In the genomic region with DNA sequence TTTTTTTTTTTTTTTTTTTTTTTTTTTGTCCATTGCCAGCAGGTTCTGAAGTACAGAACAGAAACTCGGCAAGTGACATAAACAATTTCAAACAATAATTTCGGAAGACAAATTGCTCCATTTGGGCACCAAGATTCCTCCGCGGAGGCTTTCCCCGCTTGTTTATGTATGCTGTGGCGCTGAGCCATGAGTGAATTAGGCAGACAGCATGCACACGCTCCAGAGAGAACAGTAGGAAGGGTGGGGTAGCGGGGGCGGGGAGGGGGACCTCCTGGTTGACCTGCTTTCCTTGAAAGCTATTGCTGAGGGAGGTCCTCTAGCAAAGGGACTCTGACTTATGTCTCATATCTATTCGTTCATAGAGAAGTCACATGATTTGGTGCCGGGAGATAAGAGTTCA, we compare ENCODE assay signal across 15 mouse cellular contexts. TPM values are rescaled to one million over a fixed set of nuclear protein-coding genes. Genes with fewer than 3 reads are reported as not detected.
DNase-seq lines count a peak whose midpoint lies in the region; ATAC-seq and TF ChIP-seq lines count a peak whose summit lies in the region.
"Had no signal": no experiment of that assay in that cellular context is flagged by ENCODE, and none has a peak within 500 bp of the region (broad histone marks: within the 10 kb centered on the region; RNA-seq: fewer than 3 reads in every experiment).

No protein-coding gene starts in this region.

- DNase-seq in cerebellum, postnatal 25 days, result peak; percentile 30 to 52
- no peak for DNase-seq in cerebellum, adult 11-12 months
- DNase-seq in heart, adult 18-20 months, result no peak
- peak; percentile 28 for DNase-seq in lung, postnatal 0 days (ENCODE audit: low spot score)
- DNase-seq in lung, adult 2 months, result no peak
- DNase-seq in stomach, postnatal 0 days (ENCODE audit: low spot score), result peak; percentile 28
- DNase-seq in neural tube, embryonic 10.5 days (ENCODE audit: extremely low spot score, low spot score), result no peak
- DNase-seq: cerebellum, adult 11 months; right cerebral cortex, postnatal 4 days; thymus, adult 2 months had no signal

- no peak for TF ChIP-seq CTCF in lung, postnatal 0 days (IDR thresholded peaks at IDR 0.05)
- no peak for TF ChIP-seq CTCF in lung, adult 2 months (IDR thresholded peaks at IDR 0.05; ENCODE audit: insufficient read depth, low read length)
- no peak for TF ChIP-seq CTCF in stomach, postnatal 0 days (IDR thresholded peaks at IDR 0.05; ENCODE audit: low read depth)

- H3K4me3 ChIP-seq in heart, embryonic 15.5 days, result no peak overlapping the region
- no peak overlapping the region for H3K4me3 ChIP-seq in lung, postnatal 0 days (ENCODE audit: low read depth, low read length)
- no peak overlapping the region for H3K4me3 ChIP-seq in lung, adult 2 months (replicated peaks; ENCODE audit: extremely low read depth, low read depth, low read length)
- no peak overlapping the region for H3K4me3 ChIP-seq in stomach, postnatal 0 days (ENCODE audit: low read depth, low read length)
- H3K4me3 ChIP-seq: midbrain, embryonic 15.5 days had no signal

- no peak for TF ChIP-seq EP300 in lung, postnatal 0 days (IDR thresholded peaks at IDR 0.05)
- TF ChIP-seq EP300 in stomach, postnatal 0 days (optimal IDR thresholded peaks at IDR 0.05), result no peak

- H3K9ac ChIP-seq in heart, embryonic 15.5 days, result no peak overlapping the region
- no peak overlapping the region for H3K9ac ChIP-seq in lung, postnatal 0 days (replicated peaks; ENCODE audit: low read depth)
- H3K9ac ChIP-seq in stomach, postnatal 0 days (ENCODE audit: low read length), result no peak overlapping the region
- H3K9ac ChIP-seq: midbrain, embryonic 15.5 days had no signal

- no peak for TF ChIP-seq POLR2A in lung, adult 2 months (IDR thresholded peaks at IDR 0.05; ENCODE audit: borderline replicate concordance, extremely low read depth, low read depth, low read length)

- H3K4me1 ChIP-seq in heart, embryonic 15.5 days (replicated peaks), result peaks cover 53% of the 10 kb centered on the region
- no peaks in the 10 kb centered on the region for H3K4me1 ChIP-seq in lung, postnatal 0 days (ENCODE audit: insufficient read depth, low read depth, low read length)
- no peaks in the 10 kb centered on the region for H3K4me1 ChIP-seq in lung, adult 2 months (ENCODE audit: control insufficient read depth, insufficient read depth, low read length)
- no peaks in the 10 kb centered on the region for H3K4me1 ChIP-seq in stomach, postnatal 0 days (replicated peaks; ENCODE audit: control insufficient read depth, insufficient read depth)
- H3K4me1 ChIP-seq: midbrain, embryonic 15.5 days had no signal

- H3K4me2 ChIP-seq in heart, embryonic 15.5 days, result peak overlapping the region; percentile 20
- H3K4me2 ChIP-seq in lung, postnatal 0 days (replicated peaks; ENCODE audit: low read depth, low read length), result 0 out of 2 replicates have a peak overlapping the region, but pooled peaks have one; percentile 25
- 0 out of 2 replicates have a peak overlapping the region, but pooled peaks have one; percentile 1 for H3K4me2 ChIP-seq in stomach, postnatal 0 days (replicated peaks; ENCODE audit: low read depth)
- H3K4me2 ChIP-seq: liver, embryonic 11.5 days; midbrain, embryonic 15.5 days had no signal

- peak overlapping the region; percentile 50 for H3K27ac ChIP-seq in heart, embryonic 15.5 days
- no peak overlapping the region for H3K27ac ChIP-seq in lung, postnatal 0 days (ENCODE audit: low read length)
- H3K27ac ChIP-seq in stomach, postnatal 0 days (replicated peaks), result peak overlapping the region; percentile 80; the same call in 1 of the 2 replicates
- H3K27ac ChIP-seq: midbrain, embryonic 15.5 days had no signal

- H3K9me3 ChIP-seq in heart, embryonic 15.5 days (replicated peaks), result no peaks in the 10 kb centered on the region
- no peaks in the 10 kb centered on the region for H3K9me3 ChIP-seq in lung, postnatal 0 days (ENCODE audit: low read length)
- no peaks in the 10 kb centered on the region for H3K9me3 ChIP-seq in stomach, postnatal 0 days (ENCODE audit: control insufficient read depth, low read length)
- H3K9me3 ChIP-seq: midbrain, embryonic 15.5 days had no signal

- H3K27me3 ChIP-seq in heart, embryonic 15.5 days, result no peaks in the 10 kb centered on the region
- no peaks in the 10 kb centered on the region for H3K27me3 ChIP-seq in lung, postnatal 0 days (replicated peaks; ENCODE audit: insufficient read depth, low read length)
- no peaks in the 10 kb centered on the region for H3K27me3 ChIP-seq in stomach, postnatal 0 days (ENCODE audit: control insufficient read depth, insufficient read depth, low read length)
- H3K27me3 ChIP-seq: midbrain, embryonic 15.5 days had no signal

- H3K36me3 ChIP-seq in heart, embryonic 15.5 days, result no peaks in the 10 kb centered on the region
- H3K36me3 ChIP-seq in lung, postnatal 0 days (ENCODE audit: insufficient read depth, low read length), result no peaks in the 10 kb centered on the region
- H3K36me3 ChIP-seq in stomach, postnatal 0 days (ENCODE audit: control insufficient read depth, insufficient read depth, low read length), result no peaks in the 10 kb centered on the region
- H3K36me3 ChIP-seq: midbrain, embryonic 15.5 days had no signal

- 53% methylated on average over 11 of the region's 11 CpGs for WGBS in heart, embryonic 15.5 days
- WGBS in lung, postnatal 0 days, result 36% methylated on average over 11 of the region's 11 CpGs
- WGBS in lung, adult 2 months, result 43% methylated on average over 11 of the region's 11 CpGs
- 36% methylated on average over 11 of the region's 11 CpGs for WGBS in stomach, postnatal 0 days

- ATAC-seq in heart, embryonic 15.5 days (replicated peaks; ENCODE audit: insufficient number of reproducible peaks, insufficient read depth, low FRiP score, low read depth), result no peak
- ATAC-seq in lung, postnatal 0 days, result no peak
- ATAC-seq in stomach, postnatal 0 days (ENCODE audit: low FRiP score, low TSS enrichment), result peak; percentile 57; the same call in 1 of the 2 replicates
- ATAC-seq: hindbrain, embryonic 16.5 days; midbrain, embryonic 15.5 days had no signal

RNA-seq across cellular contexts. Expression of a gene that starts 13.6 kb away (rescaled TPM):
- polyA plus RNA-seq in heart, embryonic 15.5 days (2015; fragmentation: Nextera tagmentation; extraction: Ambion mirVana), result 63.0 and 69.6 TPM in 2 replicates
- total RNA-seq in heart, adult 18-20 months (2021), result 10 to 100 TPM; 65.5 to 66.9 TPM
- polyA plus RNA-seq in lung, postnatal 0 days (2015; fragmentation: Nextera tagmentation; extraction: Ambion mirVana), result 3.0 and 3.7 TPM in 2 replicates
- 2.7 and 3.1 TPM in 2 replicates for polyA plus RNA-seq in lung, adult 2 months (2012; rRNA removed)
- polyA plus RNA-seq in stomach, postnatal 0 days (2015; fragmentation: Nextera tagmentation; extraction: Ambion mirVana), result 21.6 and 22.7 TPM in 2 replicates
- total RNA-seq: megakaryocyte progenitor cell, adult 5-6 weeks had no signal

Comparison
In these comparisons a context has a peak if more than half of its experiments do, and no peak if none do; other contexts are left out.
1. DNase-seq: peak in cerebellum, postnatal 25 days (2 of 2), lung, postnatal 0 days (single experiment) and stomach, postnatal 0 days (single experiment); none in cerebellum, adult 11-12 months (single experiment), heart, adult 18-20 months (0 of 2), lung, adult 2 months (single experiment) and neural tube, embryonic 10.5 days (single experiment).
2. Peak in every context shown above with its lines, with median percentiles within 50 percentile points of each other: H3K4me2 ChIP-seq.